Mouse (Mus musculus): ENCODE results near the gene Epha7. TPM values are rescaled to one million over a fixed set of nuclear protein-coding genes. Genes with fewer than 3 reads are reported as not detected.
A peak's percentile ranks its signal among the peaks of the same experiment; 100 is the strongest.

Gene Epha7
- polyA plus RNA-seq, 1 experiment from 2014 or later = 58.3 TPM

DNA sequence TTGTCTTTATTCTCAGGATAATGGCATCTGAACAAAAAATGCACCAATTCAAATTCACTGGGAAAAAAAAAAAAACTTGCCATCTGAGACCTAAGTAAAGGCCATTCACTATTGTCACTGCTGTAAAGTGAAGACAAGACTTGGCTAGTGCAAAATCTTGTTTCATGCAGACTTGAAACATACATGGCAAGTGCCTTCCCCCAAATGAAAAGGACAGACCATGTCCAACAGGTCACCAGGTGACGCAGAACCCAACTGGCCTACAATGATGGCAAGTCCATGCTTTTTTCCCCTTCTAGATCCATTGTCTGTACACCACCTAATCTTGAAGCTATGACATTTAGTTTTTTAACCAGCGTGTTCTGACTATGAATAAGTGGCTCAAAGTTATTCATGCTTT is 94.1 kb downstream of the Epha7 start:
- 95% methylated on average over 2 of the region's 2 CpGs for WGBS
- Histone ChIP-seq H3K27me3 (no peaks in the 10 kb centered on the region), H3K9me3 (no peaks in the 10 kb centered on the region), H3K4me1 (peaks cover 11% of the 10 kb centered on the region), H3K4me3 (no peak overlapping the region), H3K36me3 (no peaks in the 10 kb centered on the region), H3K9ac (replicated peaks) (no peak overlapping the region), H3K27ac (replicated peaks) (no peak overlapping the region), H3K4me2 (replicated peaks) (no peak overlapping the region)
- no peak for ATAC-seq (replicated peaks)

DNA sequence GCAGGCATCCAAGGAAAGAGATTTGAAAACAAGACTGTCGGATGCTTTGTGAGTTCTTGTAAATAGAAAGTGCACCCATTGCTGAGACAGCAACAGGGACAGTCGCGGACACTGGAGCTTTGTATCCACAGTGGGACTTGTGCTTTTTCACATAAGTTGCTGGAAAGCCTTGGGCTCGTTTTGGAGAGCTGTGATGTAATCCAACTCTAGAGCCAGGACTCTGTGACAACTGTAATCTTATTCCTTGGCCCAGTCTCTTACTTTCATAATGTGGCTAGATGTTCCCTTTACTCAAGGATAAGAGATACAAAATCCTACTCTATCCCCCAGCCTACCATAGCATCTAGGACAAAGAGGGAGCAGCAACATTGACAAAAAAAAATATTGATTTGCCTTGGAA is 97.2 kb downstream of the Epha7 start:
- ATAC-seq (replicated peaks) = 0 out of 2 replicates have a peak, but pooled peaks have one; percentile 41
- Histone ChIP-seq H3K27ac (replicated peaks) (no peak overlapping the region), H3K9ac (replicated peaks) (no peak overlapping the region), H3K4me1 (peaks cover 8% of the 10 kb centered on the region), H3K27me3 (no peaks in the 10 kb centered on the region), H3K4me3 (no peak overlapping the region), H3K36me3 (no peaks in the 10 kb centered on the region), H3K4me2 (replicated peaks) (no peak overlapping the region), H3K9me3 (no peaks in the 10 kb centered on the region)
- WGBS = 56% methylated on average over 4 of the region's 4 CpGs

DNA sequence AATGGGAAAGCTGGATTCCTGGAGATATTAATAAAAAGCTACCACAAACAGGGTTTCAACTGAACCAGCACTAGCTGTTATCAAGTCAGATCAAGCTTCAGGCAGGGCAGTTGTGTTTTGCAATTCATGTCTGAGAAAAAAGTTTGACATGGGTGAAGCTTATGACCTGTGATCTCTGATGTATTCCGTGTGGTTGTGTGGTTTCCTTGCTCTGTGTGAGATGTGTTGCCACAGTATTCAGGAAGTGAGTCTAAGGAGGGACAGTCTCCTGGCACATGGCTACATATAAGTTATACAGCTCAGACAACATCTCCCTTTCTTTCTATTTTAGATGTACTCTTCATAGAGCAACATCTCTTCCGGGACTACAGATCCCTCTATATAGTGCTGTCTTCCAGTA is 99.1 kb downstream of the Epha7 start:
- H3K4me2 ChIP-seq (replicated peaks) = no peak overlapping the region
- H3K9ac ChIP-seq (replicated peaks) = no peak overlapping the region
- 89% methylated on average over 2 of the region's 2 CpGs for whole genome bisulfite sequencing
- peaks cover 8% of the 10 kb centered on the region for H3K4me1 ChIP-seq
- no peaks in the 10 kb centered on the region for H3K36me3 ChIP-seq
- ATAC-seq (replicated peaks) = no peak
- no peak overlapping the region for H3K27ac ChIP-seq (replicated peaks)
- H3K9me3 ChIP-seq = no peaks in the 10 kb centered on the region
- H3K4me3 ChIP-seq = no peak overlapping the region
- no peaks in the 10 kb centered on the region for H3K27me3 ChIP-seq

DNA sequence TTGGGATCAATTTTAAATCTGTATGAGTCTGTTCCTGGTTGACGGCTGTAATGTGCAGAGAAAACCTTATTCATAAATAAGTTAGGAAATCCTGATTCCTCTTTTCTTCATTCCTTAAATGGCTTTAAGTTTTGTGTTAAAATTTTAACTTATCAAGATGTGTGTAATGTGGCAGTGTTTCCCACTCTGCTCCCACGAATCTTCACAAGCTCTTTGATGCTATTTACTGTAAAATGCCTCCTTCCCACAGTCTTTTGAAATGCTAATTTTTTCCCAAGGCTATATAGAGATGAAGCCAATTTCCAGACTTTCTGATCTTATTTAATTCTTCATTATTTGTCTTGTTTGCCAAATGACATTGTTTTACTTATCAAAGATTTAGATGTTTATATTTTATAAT is 100.7 kb downstream of the Epha7 start:
- Histone ChIP-seq H3K4me1 (peaks cover 8% of the 10 kb centered on the region), H3K27ac (replicated peaks) (no peak overlapping the region), H3K27me3 (no peaks in the 10 kb centered on the region), H3K9me3 (no peaks in the 10 kb centered on the region), H3K36me3 (no peaks in the 10 kb centered on the region), H3K9ac (replicated peaks) (no peak overlapping the region), H3K4me3 (no peak overlapping the region), H3K4me2 (replicated peaks) (no peak overlapping the region)
- ATAC-seq (replicated peaks) = no peak
- WGBS = 31% methylated on average over 2 of the region's 2 CpGs

DNA sequence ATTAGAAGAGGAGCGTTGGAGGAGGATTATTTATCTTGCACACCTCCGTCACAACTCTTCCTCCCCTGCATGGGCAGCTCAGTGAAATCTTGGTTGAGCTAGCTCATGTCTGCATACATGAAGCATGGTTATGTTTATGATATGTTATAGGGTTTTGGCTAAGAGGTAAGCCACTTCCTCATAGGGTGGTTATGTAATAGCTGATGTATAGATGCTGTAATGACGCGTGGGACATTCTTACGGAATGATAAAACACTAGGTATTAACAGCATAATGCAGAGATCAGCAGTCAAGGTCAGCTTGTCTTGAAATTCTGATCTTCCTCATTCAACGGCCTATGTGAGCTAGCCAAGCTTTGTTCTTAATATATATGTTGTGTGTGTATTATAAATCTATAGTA is 107.7 kb downstream of the Epha7 start:
- no peaks in the 10 kb centered on the region for H3K4me1 ChIP-seq
- 90% methylated on average over 6 of the region's 6 CpGs for WGBS
- no peaks in the 10 kb centered on the region for H3K36me3 ChIP-seq
- no peak overlapping the region for H3K9ac ChIP-seq (replicated peaks)
- no peak overlapping the region for H3K4me2 ChIP-seq (replicated peaks)
- no peak overlapping the region for H3K27ac ChIP-seq (replicated peaks)
- H3K4me3 ChIP-seq = no peak overlapping the region
- no peak for ATAC-seq (replicated peaks)
- H3K27me3 ChIP-seq = no peaks in the 10 kb centered on the region
- H3K9me3 ChIP-seq = no peaks in the 10 kb centered on the region

DNA sequence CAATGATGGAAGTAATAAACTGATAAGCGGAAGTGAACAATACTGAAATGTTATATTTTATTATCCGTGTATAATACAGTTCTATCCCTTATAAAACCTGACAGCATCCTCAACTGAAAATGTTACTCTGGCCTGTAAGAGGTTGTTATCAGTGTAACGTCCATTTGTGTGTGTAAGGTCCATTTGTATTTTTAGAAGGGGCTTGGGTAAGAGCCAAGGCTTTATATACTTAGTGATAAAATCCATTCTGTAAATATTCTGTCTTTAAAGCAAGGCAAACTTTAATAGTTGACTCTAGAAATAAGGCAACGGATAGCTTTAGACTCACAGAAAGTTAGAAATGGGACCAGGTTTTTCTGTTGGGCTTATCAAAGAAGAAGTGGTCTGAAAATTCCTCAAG is 113.1 kb downstream of the Epha7 start:
- Histone ChIP-seq H3K9me3 (no peaks in the 10 kb centered on the region), H3K27me3 (no peaks in the 10 kb centered on the region), H3K27ac (replicated peaks) (no peak overlapping the region), H3K4me2 (replicated peaks) (no peak overlapping the region), H3K36me3 (no peaks in the 10 kb centered on the region), H3K4me1 (no peaks in the 10 kb centered on the region), H3K4me3 (no peak overlapping the region), H3K9ac (replicated peaks) (no peak overlapping the region)
- 90% methylated on average over 4 of the region's 4 CpGs for WGBS
- ATAC-seq (replicated peaks) = no peak

DNA sequence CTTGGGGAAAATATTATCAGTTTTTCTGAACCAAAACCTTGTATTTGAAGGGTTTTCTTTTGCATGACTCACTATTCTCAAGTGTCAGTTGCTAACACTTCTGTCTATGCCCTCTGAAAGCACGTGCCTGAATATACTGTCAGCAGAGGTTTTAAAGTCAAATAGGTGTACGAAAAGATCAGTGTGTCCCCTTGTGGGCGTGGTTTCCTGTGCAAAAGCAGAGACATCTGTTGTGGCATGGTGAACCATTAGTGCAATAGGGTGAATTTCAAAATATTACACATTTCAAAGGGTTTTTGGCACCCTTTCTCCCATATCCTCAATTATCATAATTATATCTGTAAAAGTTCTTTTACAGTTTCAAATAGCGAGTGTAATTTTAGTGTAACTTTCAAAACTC is 120.5 kb downstream of the Epha7 start:
- Histone ChIP-seq H3K4me2 (replicated peaks) (no peak overlapping the region), H3K27me3 (no peaks in the 10 kb centered on the region), H3K9ac (replicated peaks) (no peak overlapping the region), H3K9me3 (no peaks in the 10 kb centered on the region), H3K4me1 (peaks cover 19% of the 10 kb centered on the region), H3K27ac (replicated peaks) (no peak overlapping the region), H3K4me3 (no peak overlapping the region), H3K36me3 (no peaks in the 10 kb centered on the region)
- ATAC-seq (replicated peaks) = no peak
- WGBS = 85% methylated on average over 4 of the region's 4 CpGs

DNA sequence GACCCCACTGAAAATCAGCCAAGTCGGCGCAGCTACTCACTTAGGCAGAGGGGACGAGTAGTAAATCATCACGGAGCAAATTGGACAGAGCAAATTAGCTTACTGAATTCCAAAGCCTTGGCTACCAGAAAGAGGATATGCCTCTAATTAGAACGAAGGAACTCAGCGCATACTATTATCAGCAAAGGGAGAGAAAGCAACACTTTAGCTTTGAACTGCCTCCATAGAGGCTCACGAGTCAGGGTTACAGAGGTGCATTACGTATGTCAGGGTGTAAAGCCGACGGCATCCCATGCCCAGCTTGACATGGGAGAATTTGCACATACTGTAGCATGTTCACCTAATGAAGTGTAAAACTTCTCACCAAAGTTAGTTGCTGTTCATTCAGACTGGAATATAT is 121.9 kb downstream of the Epha7 start:
- Histone ChIP-seq H3K27me3 (no peaks in the 10 kb centered on the region), H3K9ac (replicated peaks) (no peak overlapping the region; the same call in 1 of the 2 replicates), H3K4me1 (peaks cover 19% of the 10 kb centered on the region), H3K4me3 (no peak overlapping the region), H3K9me3 (no peaks in the 10 kb centered on the region), H3K27ac (replicated peaks) (no peak overlapping the region), H3K4me2 (replicated peaks) (peak overlapping the region; percentile 37), H3K36me3 (no peaks in the 10 kb centered on the region)
- ATAC-seq (replicated peaks) = peak; percentile 74
- 11% methylated on average over 10 of the region's 10 CpGs for WGBS

DNA sequence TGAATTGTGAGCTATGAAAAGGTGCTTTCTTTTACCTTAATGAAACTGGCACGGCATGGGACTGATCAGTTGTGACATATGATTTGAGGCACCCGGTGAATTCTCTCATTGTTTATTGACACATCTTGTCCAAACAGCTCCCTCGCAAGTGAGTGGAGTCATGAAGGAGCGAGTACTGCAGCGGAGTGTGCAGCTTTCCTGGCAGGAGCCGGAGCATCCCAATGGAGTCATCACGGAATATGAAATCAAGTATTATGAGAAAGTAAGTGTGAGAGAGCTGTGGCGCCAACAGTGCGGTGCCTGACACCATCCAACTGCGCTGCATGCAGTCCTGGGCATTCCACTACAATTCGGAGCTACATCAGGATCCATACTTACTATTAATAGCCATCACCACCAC is 122.6 kb downstream of the Epha7 start:
- Histone ChIP-seq H3K4me1 (peaks cover 19% of the 10 kb centered on the region), H3K36me3 (no peaks in the 10 kb centered on the region), H3K27ac (replicated peaks) (no peak overlapping the region), H3K4me3 (peak overlapping the region; percentile 20), H3K27me3 (no peaks in the 10 kb centered on the region), H3K9me3 (no peaks in the 10 kb centered on the region), H3K9ac (replicated peaks) (no peak overlapping the region), H3K4me2 (replicated peaks) (peak overlapping the region; percentile 37)
- WGBS = 18% methylated on average over 11 of the region's 11 CpGs
- peak; percentile 88 for ATAC-seq (replicated peaks)

DNA sequence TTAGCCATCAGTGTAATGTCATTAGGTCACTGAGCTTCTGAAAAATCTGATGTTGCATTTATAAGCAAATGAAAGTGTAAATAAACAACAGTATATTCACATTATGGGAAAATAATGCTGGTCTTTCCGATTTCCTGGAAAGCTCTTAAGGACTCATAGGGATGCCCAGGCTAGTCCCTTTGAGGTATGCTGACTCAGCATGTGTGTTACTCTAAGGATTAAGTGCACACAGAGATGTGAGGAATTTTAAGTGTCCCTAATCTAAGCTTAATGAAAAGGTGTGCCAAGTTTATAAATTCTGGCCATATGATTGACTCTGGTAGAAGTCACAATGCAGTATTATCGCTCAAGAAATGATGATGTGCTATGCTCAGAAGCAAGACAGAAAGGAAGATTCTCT is 127.8 kb downstream of the Epha7 start:
- Histone ChIP-seq H3K4me2 (replicated peaks) (no peak overlapping the region), H3K4me3 (no peak overlapping the region), H3K4me1 (peaks cover 8% of the 10 kb centered on the region), H3K27me3 (no peaks in the 10 kb centered on the region), H3K9me3 (no peaks in the 10 kb centered on the region), H3K27ac (replicated peaks) (no peak overlapping the region), H3K36me3 (0 out of 2 replicates have a peak, but pooled peaks cover 3% of the 10 kb centered on the region), H3K9ac (replicated peaks) (no peak overlapping the region)
- 95% methylated on average over 2 of the region's 2 CpGs for WGBS
- ATAC-seq (replicated peaks) = no peak

DNA sequence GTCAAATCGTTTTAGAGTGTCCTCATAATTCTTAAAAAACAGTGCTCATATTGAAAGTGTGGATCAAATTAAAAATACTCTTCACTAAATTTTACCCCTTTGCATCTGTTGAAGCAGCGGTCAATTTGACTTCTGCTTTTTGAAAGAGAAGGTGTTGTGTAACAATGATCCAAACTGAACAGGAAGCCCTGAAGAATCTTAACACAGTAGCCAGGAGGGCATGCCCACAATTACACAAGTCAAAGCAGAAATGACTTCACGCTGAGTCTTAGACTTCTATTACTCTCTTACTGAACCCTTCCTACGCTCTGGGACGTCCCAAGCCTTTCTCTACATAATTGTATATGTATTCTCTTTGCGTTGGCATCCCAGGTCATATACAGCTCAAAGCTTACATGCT is 131.3 kb downstream of the Epha7 start:
- no peaks in the 10 kb centered on the region for H3K4me1 ChIP-seq
- 88% methylated on average over 6 of the region's 6 CpGs for WGBS
- H3K36me3 ChIP-seq = 0 out of 2 replicates have a peak, but pooled peaks cover 3% of the 10 kb centered on the region
- H3K4me2 ChIP-seq (replicated peaks) = no peak overlapping the region
- H3K27me3 ChIP-seq = no peaks in the 10 kb centered on the region
- H3K4me3 ChIP-seq = no peak overlapping the region
- no peak overlapping the region for H3K27ac ChIP-seq (replicated peaks)
- no peaks in the 10 kb centered on the region for H3K9me3 ChIP-seq
- ATAC-seq (replicated peaks) = no peak
- H3K9ac ChIP-seq (replicated peaks) = no peak overlapping the region

DNA sequence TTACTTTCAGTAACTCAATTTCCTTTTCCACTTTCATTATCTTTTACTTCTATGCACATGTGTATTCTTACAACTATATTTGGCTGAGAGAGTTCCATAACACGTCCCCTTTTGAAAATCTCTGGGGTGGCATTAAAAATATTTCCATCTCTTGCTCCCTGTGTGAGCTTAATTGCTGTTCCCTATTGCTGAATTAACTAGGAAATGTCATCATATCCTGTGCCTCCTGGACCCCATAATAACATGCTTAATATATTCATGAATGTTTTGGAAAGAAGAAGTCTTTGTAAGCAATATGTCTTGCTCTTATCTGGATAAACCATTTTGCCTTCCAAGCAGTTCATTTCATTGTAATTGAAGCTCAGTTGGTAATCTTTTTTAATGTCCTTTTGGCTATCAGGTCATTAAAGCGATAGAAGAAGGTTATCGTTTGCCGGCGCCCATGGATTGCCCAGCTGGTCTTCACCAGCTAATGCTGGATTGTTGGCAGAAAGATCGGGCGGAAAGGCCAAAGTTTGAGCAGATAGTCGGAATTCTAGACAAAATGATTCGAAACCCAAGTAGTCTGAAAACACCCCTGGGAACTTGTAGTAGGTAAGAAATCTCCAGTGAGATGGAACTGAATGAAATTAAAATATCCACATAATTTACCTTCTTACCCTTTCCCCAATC is 148.1 kb downstream of the Epha7 start:
- no peak overlapping the region for H3K27ac ChIP-seq (replicated peaks)
- no peak overlapping the region for H3K4me3 ChIP-seq
- H3K9me3 ChIP-seq = no peaks in the 10 kb centered on the region
- no peak for ATAC-seq (replicated peaks)
- no peak overlapping the region for H3K9ac ChIP-seq (replicated peaks)
- H3K36me3 ChIP-seq = peaks cover 3% of the 10 kb centered on the region
- H3K4me2 ChIP-seq (replicated peaks) = no peak overlapping the region
- H3K4me1 ChIP-seq = no peaks in the 10 kb centered on the region
- 90% methylated on average over 9 of the region's 9 CpGs for WGBS
- H3K27me3 ChIP-seq = no peaks in the 10 kb centered on the region
